Mouse (Mus musculus) stomach, postnatal 0 days (tissue): ENCODE results near the gene Tmem25.

ENCODE experiments used
- CTCF ChIP-seq: IDR thresholded peaks from 2 replicates; pipeline ENCODE4 v1.5.1; 2016; ENCODE audit warnings: antibody characterized with exemption, low read depth, mild to moderate bottlenecking, moderate library complexity
- EP300 ChIP-seq: optimal IDR thresholded peaks from 2 replicates; pipeline ENCODE3; 2016; ENCODE audit warnings: antibody characterized with exemption

DNA sequence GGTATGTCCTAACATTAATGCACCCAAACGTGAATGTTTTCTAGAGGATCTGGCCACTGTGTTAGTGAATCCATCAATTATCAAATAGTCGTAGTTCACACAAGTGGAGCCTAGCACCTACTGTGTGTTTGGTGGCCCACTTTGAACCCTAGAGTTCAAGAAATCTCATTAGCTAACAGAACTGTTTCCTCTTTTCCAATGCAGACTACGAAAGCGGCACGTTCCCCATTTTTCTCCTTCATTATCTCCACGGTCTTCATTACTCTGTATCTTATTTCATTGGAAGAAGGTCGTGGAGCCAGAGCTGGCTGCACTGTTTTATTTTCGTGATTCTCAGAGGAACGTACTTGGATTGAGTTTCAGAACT lies 834 bp upstream of the Tmem25 start:
- TF ChIP-seq CTCF (no peak), EP300 (no peak)
